Mouse (Mus musculus): ENCODE measurements at regions not wholly inside any gene's neighbourhood (a gene's known extent, or its start where the extent isn't known, plus 50 kb on each side); places are given as distances from the start of the nearest gene placed in this dataset.
"Not testable (repeated sequence)": the region's sequence is repeated elsewhere in the genome, so short reads cannot be mapped to it uniquely, and the experiment has no call there.

GRCm38 (mm10) chr10:111354607-111355006 lies 56.1 kb downstream of the Bbs10 start:
- DNase-seq = no peak

GRCm38 (mm10) chr10:111358340-111358739 lies 59.9 kb downstream of the Bbs10 start:
- not testable (repeated sequence) for DNase-seq

DNA sequence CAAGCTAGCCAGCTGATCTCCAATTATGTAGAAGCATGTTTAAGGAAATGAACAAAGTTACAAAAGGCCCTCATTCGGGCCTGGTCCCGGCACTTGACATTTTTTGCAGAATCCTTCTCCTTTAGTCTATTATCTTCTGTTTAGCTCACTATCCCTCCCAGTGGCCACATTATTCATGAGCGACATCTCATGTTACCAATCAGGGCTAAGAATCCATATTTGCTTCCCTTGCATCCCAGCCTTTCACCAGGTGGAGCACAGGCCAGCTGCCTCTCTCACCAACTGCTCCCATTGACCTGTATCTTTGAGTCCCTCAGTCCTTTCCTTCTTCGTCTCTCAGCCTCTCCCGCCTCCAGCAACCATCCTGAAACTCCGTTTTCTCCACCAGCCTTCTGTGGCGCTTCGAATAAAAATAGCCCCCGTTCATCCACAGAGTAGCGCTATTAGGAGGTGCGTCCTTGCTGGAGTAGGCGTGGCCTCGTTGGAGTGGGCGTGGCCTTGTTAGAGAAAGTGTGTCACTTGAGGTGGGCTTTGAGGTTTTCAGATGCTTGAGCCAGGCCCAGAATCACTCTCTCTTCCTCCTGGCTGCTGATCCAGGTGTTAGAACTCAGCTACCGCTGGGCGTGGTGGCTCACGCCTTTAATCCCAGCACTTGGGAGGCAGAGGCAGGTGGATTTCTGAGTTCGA lies 63.4 kb downstream of the Bbs10 start:
- DNase-seq = no peak

- no peak for DNase-seq
Measured at GRCm38 (mm10) chr10:111363729-111364617, 65.5 kb downstream of the Bbs10 start.

- no peak for DNase-seq
Measured at GRCm38 (mm10) chr10:111365011-111365410, 66.5 kb downstream of the Bbs10 start.

GRCm38 (mm10) chr10:111369046-111369445 lies 70.6 kb downstream of the Bbs10 start:
- DNase-seq = not testable (repeated sequence)

- peak; percentile 9 to 32 for DNase-seq
Measured at GRCm38 (mm10) chr10:111378047-111378618, 79.7 kb downstream of the Bbs10 start.

DNA sequence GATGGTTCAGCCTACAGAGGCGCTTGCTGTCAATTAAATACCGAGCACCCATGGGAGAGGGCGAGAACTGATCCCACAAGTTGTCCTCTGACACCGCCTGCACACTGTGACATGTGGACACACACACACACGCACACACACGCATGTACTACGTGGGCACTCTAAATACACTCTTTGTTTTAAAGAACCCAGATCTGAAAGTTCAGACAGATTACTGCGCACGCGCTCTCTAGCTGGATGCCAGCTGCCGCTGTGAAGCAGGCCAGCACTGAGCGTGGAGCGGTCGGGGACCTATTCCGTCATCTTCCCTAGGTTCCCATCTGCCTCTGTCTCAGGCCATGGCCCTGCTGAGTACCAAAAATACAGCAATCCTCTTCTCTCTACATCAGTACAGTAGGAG lies 83.2 kb downstream of the Bbs10 start:
- no peak for DNase-seq

DNA sequence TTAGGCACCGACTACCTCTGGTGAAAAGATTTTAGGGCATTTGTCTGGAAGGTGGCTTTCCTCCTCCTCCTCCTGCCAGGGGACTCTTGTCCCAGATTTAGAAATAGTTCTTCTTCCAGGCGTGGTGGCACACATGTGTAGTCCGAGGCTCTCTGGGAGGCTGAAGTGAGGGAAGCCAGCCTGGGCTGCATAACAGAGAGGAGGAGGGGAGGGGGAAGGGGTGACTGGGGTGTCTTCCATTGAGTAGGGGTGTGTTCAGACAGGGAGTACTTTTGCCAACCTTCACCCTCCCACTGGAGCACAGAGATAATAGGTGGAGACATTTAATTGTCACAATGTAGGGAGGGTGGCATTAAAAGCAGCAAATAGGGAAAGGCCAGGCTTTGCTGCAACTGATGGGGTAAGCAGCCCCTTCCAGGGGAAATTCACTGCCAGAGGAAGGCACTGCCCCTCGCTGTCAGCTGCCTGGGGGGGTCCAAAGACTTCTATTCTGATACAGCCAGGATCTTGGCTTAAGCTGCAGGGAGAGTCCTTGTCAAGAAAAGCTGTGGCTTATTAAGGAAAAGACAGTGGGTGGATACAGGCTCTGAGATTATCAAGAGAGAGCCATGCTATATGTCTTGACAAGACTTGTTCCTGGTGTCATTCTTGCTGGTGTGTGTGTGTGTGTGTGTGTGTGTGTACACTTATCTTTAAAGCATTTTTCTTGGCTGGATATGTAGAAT lies 83.9 kb downstream of the Bbs10 start:
- no peak for DNase-seq

DNA sequence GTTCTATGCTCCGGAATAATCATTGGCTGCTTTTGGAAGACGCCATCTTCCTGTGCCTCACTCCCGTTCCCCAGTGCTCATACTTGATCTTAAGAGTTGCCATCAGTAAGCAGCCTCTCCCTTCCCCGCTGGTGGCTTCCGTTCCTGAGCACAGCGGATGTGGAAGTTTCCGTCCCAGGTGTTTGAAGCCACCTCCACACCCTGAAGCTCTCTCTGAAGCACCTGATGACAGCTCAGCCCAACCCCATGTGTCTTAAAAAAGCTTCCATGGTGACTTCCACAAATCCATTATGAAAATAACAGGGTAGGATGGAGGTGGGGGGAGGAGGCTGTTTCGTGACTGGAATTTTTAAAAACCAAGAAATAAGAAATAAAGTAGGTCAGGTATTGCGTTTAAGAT lies 87.1 kb downstream of the Bbs10 start:
- DNase-seq = peak; percentile 39 to 65

GRCm38 (mm10) chr10:111387869-111388538 lies 85.0 kb upstream of the Nap1l1 start:
- no peak for DNase-seq

DNA sequence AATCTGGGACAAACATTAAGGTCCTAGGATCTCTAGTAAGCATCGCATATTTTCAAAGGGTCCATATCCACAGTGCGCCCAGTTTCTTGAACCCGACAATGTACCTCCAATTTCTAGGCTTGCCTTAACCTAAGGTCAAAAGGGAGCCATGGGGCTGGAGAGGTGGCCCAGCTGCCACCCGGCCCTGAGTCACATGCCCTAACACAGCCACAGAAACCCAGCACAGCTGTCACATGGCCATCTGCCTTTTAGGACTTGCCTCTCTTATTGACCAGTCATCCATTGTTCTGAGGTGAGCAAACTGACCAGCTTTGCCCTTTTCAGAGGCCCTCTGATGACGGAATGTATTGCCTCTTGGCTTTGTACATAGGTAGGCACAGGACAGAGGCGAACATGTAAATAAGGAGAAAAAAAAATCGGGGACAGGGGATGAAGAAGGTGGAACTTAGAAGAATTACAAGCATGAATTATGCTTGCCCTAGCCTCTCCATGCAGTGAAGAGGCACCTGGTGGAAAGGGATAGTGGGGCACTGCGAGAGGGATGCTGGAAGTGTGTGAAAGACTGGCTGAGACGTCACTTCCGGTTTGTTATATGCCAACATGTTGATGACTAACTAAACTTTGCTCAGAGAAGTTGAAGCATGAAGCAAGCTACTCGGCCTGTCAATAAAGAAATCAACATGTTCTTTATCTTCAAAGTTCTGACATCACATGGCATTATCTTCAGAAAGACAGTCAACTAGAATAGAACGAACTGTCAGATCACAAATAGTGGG lies 84.3 kb upstream of the Nap1l1 start:
- DNase-seq = no peak

DNA sequence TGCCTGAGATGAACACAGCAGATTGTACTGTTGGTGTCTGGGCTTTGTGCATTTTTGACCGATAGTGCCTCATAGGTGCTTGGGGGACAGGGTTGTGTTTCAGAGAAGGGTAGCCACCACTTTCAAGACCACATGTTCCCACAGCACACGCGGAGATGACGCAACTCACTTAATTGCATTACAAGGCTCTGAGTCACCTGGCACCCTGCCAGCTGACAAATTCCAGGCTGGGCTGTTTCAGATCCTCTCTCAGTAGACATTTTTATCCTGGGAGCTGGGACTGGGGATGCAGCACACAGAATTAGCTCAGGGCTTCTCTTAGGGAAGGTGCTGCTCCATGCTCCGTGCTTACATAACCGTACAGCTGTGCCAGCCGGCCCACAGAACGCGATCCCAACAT lies 83.1 kb upstream of the Nap1l1 start:
- no peak for DNase-seq

DNA sequence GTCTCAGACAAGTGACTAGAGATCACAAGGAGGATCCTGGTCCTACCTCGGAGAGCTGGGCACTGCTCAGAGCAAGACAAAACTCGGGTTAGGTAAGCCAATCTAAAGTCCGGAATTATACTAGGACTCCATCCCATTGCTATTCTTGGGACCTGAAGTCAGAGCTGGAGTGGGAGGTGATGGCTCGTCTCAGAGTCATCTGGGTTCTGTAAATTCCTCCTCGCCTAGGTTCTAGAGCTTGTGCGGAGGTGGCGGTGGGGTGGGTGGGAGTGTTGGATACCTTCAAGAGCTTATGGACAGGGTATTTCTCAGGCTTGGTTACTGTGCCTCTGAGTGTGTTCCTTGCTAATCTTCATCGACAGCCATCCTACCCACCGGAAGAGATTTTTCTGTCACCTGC lies 78.6 kb upstream of the Nap1l1 start:
- DNase-seq = no peak

DNA sequence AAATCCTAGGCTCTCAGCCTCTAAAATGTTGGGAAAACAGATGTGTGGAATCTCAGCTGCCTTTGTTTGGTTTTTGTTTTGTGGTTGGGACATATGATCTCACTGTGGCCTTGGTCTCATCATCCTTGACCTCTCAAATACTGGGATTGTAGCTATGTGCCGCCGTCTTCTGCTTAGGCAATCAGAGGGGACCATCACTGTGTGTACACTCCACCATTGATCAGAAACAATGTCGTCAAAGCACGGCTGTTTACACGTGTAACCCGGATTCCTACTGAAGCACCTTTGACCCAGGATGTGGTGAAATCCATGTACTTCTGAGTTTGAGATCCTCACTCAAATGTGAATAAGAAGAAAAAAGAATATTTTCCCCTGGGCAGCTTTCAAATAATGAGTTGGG lies 68.0 kb upstream of the Nap1l1 start:
- DNase-seq = no peak

GRCm38 (mm10) chr10:111408887-111409286 lies 64.1 kb upstream of the Nap1l1 start:
- DNase-seq = no peak

- DNase-seq = no peak
Measured at GRCm38 (mm10) chr10:111409497-111409896, 63.5 kb upstream of the Nap1l1 start.

DNA sequence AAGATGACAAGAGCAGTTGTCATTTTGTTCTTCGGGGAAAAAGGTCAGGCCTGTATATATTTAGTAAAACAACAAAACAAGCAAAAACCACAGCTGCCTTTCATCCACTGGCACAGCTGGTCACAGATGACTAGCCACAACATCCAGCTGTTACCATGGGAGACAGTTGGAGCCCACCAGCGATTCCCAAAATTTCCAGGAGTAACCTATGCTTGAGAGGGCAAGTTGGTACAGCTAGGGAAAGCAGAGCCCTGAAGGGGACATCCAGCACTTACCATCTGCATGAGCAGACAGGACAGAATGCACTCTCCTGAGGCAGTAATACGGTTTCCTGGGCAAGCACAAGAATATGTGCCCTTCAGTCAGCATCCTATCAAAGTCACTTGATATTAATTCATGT lies 62.9 kb upstream of the Nap1l1 start:
- DNase-seq = no peak

GRCm38 (mm10) chr10:111411533-111411932 lies 61.5 kb upstream of the Nap1l1 start:
- DNase-seq = no peak

DNA sequence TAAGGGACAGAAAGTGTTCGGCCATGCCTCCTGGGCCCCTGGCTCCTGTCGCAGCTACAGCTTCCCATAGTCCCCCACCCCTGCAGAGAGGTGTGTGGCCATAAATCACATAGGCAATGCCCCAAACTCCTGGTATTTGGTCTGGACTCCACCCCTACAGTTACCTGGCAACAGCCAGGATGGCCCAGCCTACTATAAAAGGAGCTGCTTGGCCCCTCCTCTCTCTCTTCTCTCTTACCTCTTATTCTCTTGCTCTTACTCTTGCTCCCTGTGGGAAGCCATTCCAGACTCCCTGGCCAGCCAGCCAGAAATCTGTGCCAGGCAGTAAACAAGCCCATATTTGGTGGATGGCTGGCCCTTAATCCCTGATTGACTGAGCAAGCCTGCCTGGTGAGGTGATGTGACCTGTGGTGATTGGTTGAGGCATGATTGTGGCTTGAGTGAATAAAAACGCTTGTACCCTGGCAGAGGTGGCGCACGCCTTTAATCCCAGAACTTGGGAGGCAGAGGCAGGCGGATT lies 56.4 kb upstream of the Nap1l1 start:
- no peak for DNase-seq

DNA sequence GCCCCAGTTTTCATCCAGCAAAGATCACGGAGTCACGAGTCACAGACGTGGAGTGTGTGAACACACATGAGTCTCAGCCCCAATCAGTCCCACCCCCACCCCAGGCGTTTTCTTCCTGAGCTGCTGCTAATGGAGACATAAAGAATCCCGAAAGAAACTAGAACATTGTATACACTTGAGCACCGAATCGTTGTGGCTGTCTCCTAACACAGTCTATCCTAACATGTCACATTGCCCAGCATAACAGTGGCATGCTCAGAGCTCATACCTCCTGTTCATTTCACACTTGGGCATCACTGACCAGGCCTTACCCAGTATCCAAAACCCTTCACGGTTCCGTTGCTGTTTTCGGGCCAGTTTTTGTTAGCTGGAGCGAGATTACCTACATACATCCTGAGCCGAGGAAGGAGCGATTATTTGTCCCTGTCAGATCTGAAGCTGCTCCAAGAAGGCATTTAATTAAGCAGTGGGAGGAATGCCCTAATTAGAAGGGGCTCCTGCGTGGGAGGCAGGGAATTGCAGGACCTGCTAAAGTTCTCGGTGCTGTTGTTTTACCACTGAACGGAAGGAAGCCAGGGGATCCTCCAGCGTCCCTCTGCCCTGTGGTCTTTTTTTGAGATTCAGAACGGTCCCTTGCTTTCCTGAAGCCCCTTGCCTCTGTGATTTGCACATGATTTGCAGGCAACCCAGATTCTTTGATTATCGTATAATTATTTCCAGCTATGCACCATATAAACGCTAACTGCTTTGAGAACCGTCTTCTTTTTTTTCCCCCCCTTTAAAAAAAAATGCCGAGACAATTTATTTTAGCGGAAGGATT lies 53.4 kb upstream of the Nap1l1 start:
- no peak for DNase-seq
